Mouse (Mus musculus): ENCODE data around the gene Galntl5. TPM values are rescaled to one million over a fixed set of nuclear protein-coding genes. Genes with fewer than 3 reads are reported as not detected.

Gene Galntl5
- not detected in 2 replicates for total RNA-seq (2014; rRNA removed; ENCODE audit: low replicate concordance)
- polyA plus RNA-seq (2015; fragmentation: Nextera tagmentation; extraction: Ambion mirVana): not detected in 2 replicates

GRCm38 (mm10) chr5:25181004-25181531 is at the start of gene Galntl5:
Gene Galntl5, plus strand, starts transcription at chr5:25181460.
- no peak within 1 kb of the TSS for H3K4me3 ChIP-seq (ENCODE audit: low read depth, low read length)
- H3K9me3 ChIP-seq (replicated peaks; ENCODE audit: control insufficient read depth, low read length): no peaks in the 10 kb centered on the region
- peak; percentile 11 for DNase-seq (ENCODE audit: low spot score)
- no peak within 1 kb of the TSS for H3K4me2 ChIP-seq (ENCODE audit: low read depth, low read length)
- no peak for TF ChIP-seq CTCF (IDR thresholded peaks at IDR 0.05; ENCODE audit: low read depth)
- TF ChIP-seq EP300 (IDR thresholded peaks at IDR 0.05; ENCODE audit: low read depth): no peak
- H3K4me1 ChIP-seq (ENCODE audit: control insufficient read depth, insufficient read depth): no peaks in the 10 kb centered on the region
- no peaks in the 10 kb centered on the region for H3K36me3 ChIP-seq (replicated peaks; ENCODE audit: control insufficient read depth, insufficient read depth, low read length)
- H3K27ac ChIP-seq (ENCODE audit: low read depth): no peak within 1 kb of the TSS
- no peaks in the 10 kb centered on the region for H3K27me3 ChIP-seq (ENCODE audit: control insufficient read depth, insufficient read depth, low read length)
- 92% methylated on average over 1 of the region's 1 CpGs for WGBS
- no peak within 1 kb of the TSS for H3K9ac ChIP-seq (replicated peaks; ENCODE audit: low read depth, low read length)
- 0 out of 2 replicates have a peak, but pooled peaks have one; percentile 8 for ATAC-seq (ENCODE audit: insufficient read depth, low read depth)

- no peak for ATAC-seq (ENCODE audit: insufficient read depth, low read depth)
- no peak overlapping the region for H3K4me2 ChIP-seq (ENCODE audit: low read depth, low read length)
- no peaks in the 10 kb centered on the region for H3K36me3 ChIP-seq (replicated peaks; ENCODE audit: control insufficient read depth, insufficient read depth, low read length)
- no peak overlapping the region for H3K9ac ChIP-seq (replicated peaks; ENCODE audit: low read depth, low read length)
- no peak overlapping the region for H3K4me3 ChIP-seq (ENCODE audit: low read depth, low read length)
- DNase-seq (ENCODE audit: low spot score): no peak
- H3K4me1 ChIP-seq (ENCODE audit: control insufficient read depth, insufficient read depth): no peaks in the 10 kb centered on the region
- TF ChIP-seq CTCF (IDR thresholded peaks at IDR 0.05; ENCODE audit: low read depth) (no peak), EP300 (IDR thresholded peaks at IDR 0.05; ENCODE audit: low read depth) (no peak)
- no peaks in the 10 kb centered on the region for H3K27me3 ChIP-seq (ENCODE audit: control insufficient read depth, insufficient read depth, low read length)
- WGBS: 74% methylated on average over 7 of the region's 7 CpGs
- H3K27ac ChIP-seq (ENCODE audit: low read depth): no peak overlapping the region
- H3K9me3 ChIP-seq (replicated peaks; ENCODE audit: control insufficient read depth, low read length): no peaks in the 10 kb centered on the region
Observed at GRCm38 (mm10) chr5:25146705-25147104, 34.6 kb upstream of the Galntl5 start.

GRCm38 (mm10) chr5:25149331-25149965 is 31.8 kb upstream of the Galntl5 start:
- Histone ChIP-seq H3K27ac (ENCODE audit: low read depth) (no peak overlapping the region), H3K27me3 (ENCODE audit: control insufficient read depth, insufficient read depth, low read length) (no peaks in the 10 kb centered on the region), H3K36me3 (replicated peaks; ENCODE audit: control insufficient read depth, insufficient read depth, low read length) (no peaks in the 10 kb centered on the region), H3K4me3 (ENCODE audit: low read depth, low read length) (no peak overlapping the region), H3K9ac (replicated peaks; ENCODE audit: low read depth, low read length) (no peak overlapping the region), H3K4me1 (ENCODE audit: control insufficient read depth, insufficient read depth) (no peaks in the 10 kb centered on the region), H3K4me2 (ENCODE audit: low read depth, low read length) (no peak overlapping the region), H3K9me3 (replicated peaks; ENCODE audit: control insufficient read depth, low read length) (no peaks in the 10 kb centered on the region)
- ATAC-seq (ENCODE audit: insufficient read depth, low read depth): no peak
- 57% methylated on average over 2 of the region's 2 CpGs for WGBS
- TF ChIP-seq CTCF (IDR thresholded peaks at IDR 0.05; ENCODE audit: low read depth) (no peak), EP300 (IDR thresholded peaks at IDR 0.05; ENCODE audit: low read depth) (no peak)
- DNase-seq (ENCODE audit: low spot score): no peak

GRCm38 (mm10) chr5:25153491-25153890 is 27.8 kb upstream of the Galntl5 start:
- 64% methylated on average over 2 of the region's 2 CpGs for WGBS
- Histone ChIP-seq H3K27ac (ENCODE audit: low read depth) (no peak overlapping the region), H3K27me3 (ENCODE audit: control insufficient read depth, insufficient read depth, low read length) (no peaks in the 10 kb centered on the region), H3K9me3 (replicated peaks; ENCODE audit: control insufficient read depth, low read length) (no peaks in the 10 kb centered on the region), H3K9ac (replicated peaks; ENCODE audit: low read depth, low read length) (no peak overlapping the region), H3K4me2 (ENCODE audit: low read depth, low read length) (no peak overlapping the region), H3K4me3 (ENCODE audit: low read depth, low read length) (no peak overlapping the region), H3K36me3 (replicated peaks; ENCODE audit: control insufficient read depth, insufficient read depth, low read length) (no peaks in the 10 kb centered on the region), H3K4me1 (ENCODE audit: control insufficient read depth, insufficient read depth) (no peaks in the 10 kb centered on the region)
- ATAC-seq (ENCODE audit: insufficient read depth, low read depth) (no peak), DNase-seq (ENCODE audit: low spot score) (no peak)
- TF ChIP-seq EP300 (IDR thresholded peaks at IDR 0.05; ENCODE audit: low read depth): no peak
- no peak for TF ChIP-seq CTCF (IDR thresholded peaks at IDR 0.05; ENCODE audit: low read depth)

- Histone ChIP-seq H3K9me3 (replicated peaks; ENCODE audit: control insufficient read depth, low read length) (no peaks in the 10 kb centered on the region), H3K27ac (ENCODE audit: low read depth) (no peak overlapping the region), H3K9ac (replicated peaks; ENCODE audit: low read depth, low read length) (no peak overlapping the region), H3K4me2 (ENCODE audit: low read depth, low read length) (no peak overlapping the region), H3K36me3 (replicated peaks; ENCODE audit: control insufficient read depth, insufficient read depth, low read length) (no peaks in the 10 kb centered on the region), H3K4me3 (ENCODE audit: low read depth, low read length) (no peak overlapping the region), H3K27me3 (ENCODE audit: control insufficient read depth, insufficient read depth, low read length) (no peaks in the 10 kb centered on the region), H3K4me1 (ENCODE audit: control insufficient read depth, insufficient read depth) (no peaks in the 10 kb centered on the region)
- DNase-seq (ENCODE audit: low spot score): no peak
- no peak for ATAC-seq (ENCODE audit: insufficient read depth, low read depth)
- no peak for TF ChIP-seq EP300 (IDR thresholded peaks at IDR 0.05; ENCODE audit: low read depth)
- TF ChIP-seq CTCF (IDR thresholded peaks at IDR 0.05; ENCODE audit: low read depth): no peak
- WGBS: 55% methylated on average over 3 of the region's 3 CpGs
Observed at GRCm38 (mm10) chr5:25153996-25154395, 27.3 kb upstream of the Galntl5 start.

Data from heart, postnatal 0 days (tissue).